Mouse (Mus musculus): ENCODE results near the gene Trafd1. TPM values are rescaled to one million over a fixed set of nuclear protein-coding genes. Genes with fewer than 3 reads are reported as not detected.

The Trafd1 gene
- polyA plus RNA-seq, 1 experiment, result 108 TPM

GRCm38 (mm10) chr5:121371712-121372111 lies 13.7 kb downstream of the Trafd1 start:
- 87% methylated on average over 6 of the region's 6 CpGs for WGBS
- no peaks in the 10 kb centered on the region for H3K4me1 ChIP-seq (ENCODE audit: control insufficient read depth, insufficient read depth, low read length)

GRCm38 (mm10) chr5:121367255-121367654 lies 18.2 kb downstream of the Trafd1 start:
- H3K4me3 ChIP-seq (replicated peaks; ENCODE audit: extremely low read depth, low read depth, low read length), result no peak overlapping the region
- TF ChIP-seq CTCF (IDR thresholded peaks at IDR 0.05; ENCODE audit: insufficient read depth, low read length), result no peak
- TF ChIP-seq POLR2A (IDR thresholded peaks at IDR 0.05; ENCODE audit: borderline replicate concordance, extremely low read depth, low read depth, low read length), result no peak
- DNase-seq, result no peak
- WGBS, result 79% methylated on average over 4 of the region's 4 CpGs
- H3K4me1 ChIP-seq (ENCODE audit: control insufficient read depth, insufficient read depth, low read length), result no peaks in the 10 kb centered on the region

More at GRCm38 (mm10) chr5:121371712-121372111, 13.7 kb downstream of the Trafd1 start:
- H3K4me3 ChIP-seq (replicated peaks; ENCODE audit: extremely low read depth, low read depth, low read length), result no peak overlapping the region
- TF ChIP-seq CTCF (IDR thresholded peaks at IDR 0.05; ENCODE audit: insufficient read depth, low read length) (no peak), POLR2A (IDR thresholded peaks at IDR 0.05; ENCODE audit: borderline replicate concordance, extremely low read depth, low read depth, low read length) (no peak)
- DNase-seq, result no peak

- Histone ChIP-seq H3K4me1 (ENCODE audit: control insufficient read depth, insufficient read depth, low read length) (no peaks in the 10 kb centered on the region), H3K4me3 (replicated peaks; ENCODE audit: extremely low read depth, low read depth, low read length) (no peak overlapping the region)
- TF ChIP-seq CTCF (IDR thresholded peaks at IDR 0.05; ENCODE audit: insufficient read depth, low read length) (no peak), POLR2A (IDR thresholded peaks at IDR 0.05; ENCODE audit: borderline replicate concordance, extremely low read depth, low read depth, low read length) (no peak)
- no peak for DNase-seq
- WGBS, result 70% methylated on average over 16 of the region's 16 CpGs
These were observed 18.8 kb downstream of the Trafd1 start for GRCm38 (mm10) chr5:121366449-121367225.

- no peak for TF ChIP-seq CTCF (IDR thresholded peaks at IDR 0.05; ENCODE audit: insufficient read depth, low read length)
- TF ChIP-seq POLR2A (IDR thresholded peaks at IDR 0.05; ENCODE audit: borderline replicate concordance, extremely low read depth, low read depth, low read length), result no peak
- WGBS, result 87% methylated on average over 7 of the region's 7 CpGs
- Histone ChIP-seq H3K4me1 (ENCODE audit: control insufficient read depth, insufficient read depth, low read length) (no peaks in the 10 kb centered on the region), H3K4me3 (replicated peaks; ENCODE audit: extremely low read depth, low read depth, low read length) (no peak overlapping the region)
- no peak for DNase-seq
These were observed 22.0 kb downstream of the Trafd1 start for GRCm38 (mm10) chr5:121363441-121363840.

GRCm38 (mm10) chr5:121361696-121362095 lies 23.7 kb downstream of the Trafd1 start:
- no peak for DNase-seq
- TF ChIP-seq CTCF (IDR thresholded peaks at IDR 0.05; ENCODE audit: insufficient read depth, low read length), result no peak
- TF ChIP-seq POLR2A (IDR thresholded peaks at IDR 0.05; ENCODE audit: borderline replicate concordance, extremely low read depth, low read depth, low read length), result no peak
- Histone ChIP-seq H3K4me1 (ENCODE audit: control insufficient read depth, insufficient read depth, low read length) (no peaks in the 10 kb centered on the region), H3K4me3 (replicated peaks; ENCODE audit: extremely low read depth, low read depth, low read length) (no peak overlapping the region)
- 78% methylated on average over 5 of the region's 5 CpGs for WGBS

GRCm38 (mm10) chr5:121359229-121359628 lies 26.2 kb downstream of the Trafd1 start:
- 61% methylated on average over 9 of the region's 9 CpGs for WGBS
- H3K4me3 ChIP-seq (replicated peaks; ENCODE audit: extremely low read depth, low read depth, low read length), result no peak overlapping the region
- H3K4me1 ChIP-seq (ENCODE audit: control insufficient read depth, insufficient read depth, low read length), result no peaks in the 10 kb centered on the region
- TF ChIP-seq POLR2A (IDR thresholded peaks at IDR 0.05; ENCODE audit: borderline replicate concordance, extremely low read depth, low read depth, low read length) (no peak), CTCF (IDR thresholded peaks at IDR 0.05; ENCODE audit: insufficient read depth, low read length) (no peak)
- no peak for DNase-seq

GRCm38 (mm10) chr5:121343997-121344396 lies 41.4 kb downstream of the Trafd1 start:
- no peaks in the 10 kb centered on the region for H3K4me1 ChIP-seq (ENCODE audit: control insufficient read depth, insufficient read depth, low read length)
- DNase-seq, result no peak
- no peak overlapping the region for H3K4me3 ChIP-seq (replicated peaks; ENCODE audit: extremely low read depth, low read depth, low read length)
- TF ChIP-seq CTCF (IDR thresholded peaks at IDR 0.05; ENCODE audit: insufficient read depth, low read length) (no peak), POLR2A (IDR thresholded peaks at IDR 0.05; ENCODE audit: borderline replicate concordance, extremely low read depth, low read depth, low read length) (no peak)
- WGBS, result 92% methylated on average over 8 of the region's 8 CpGs

GRCm38 (mm10) chr5:121342490-121342889 lies 42.9 kb downstream of the Trafd1 start:
- WGBS, result 85% methylated on average over 11 of the region's 11 CpGs
- H3K4me3 ChIP-seq (replicated peaks; ENCODE audit: extremely low read depth, low read depth, low read length), result no peak overlapping the region
- H3K4me1 ChIP-seq (ENCODE audit: control insufficient read depth, insufficient read depth, low read length), result no peaks in the 10 kb centered on the region
- DNase-seq, result no peak
- TF ChIP-seq POLR2A (IDR thresholded peaks at IDR 0.05; ENCODE audit: borderline replicate concordance, extremely low read depth, low read depth, low read length) (no peak), CTCF (IDR thresholded peaks at IDR 0.05; ENCODE audit: insufficient read depth, low read length) (no peak)

- no peak for DNase-seq
- Histone ChIP-seq H3K4me1 (ENCODE audit: control insufficient read depth, insufficient read depth, low read length) (no peaks in the 10 kb centered on the region), H3K4me3 (replicated peaks; ENCODE audit: extremely low read depth, low read depth, low read length) (no peak overlapping the region)
- no peak for TF ChIP-seq CTCF (IDR thresholded peaks at IDR 0.05; ENCODE audit: insufficient read depth, low read length)
- TF ChIP-seq POLR2A (IDR thresholded peaks at IDR 0.05; ENCODE audit: borderline replicate concordance, extremely low read depth, low read depth, low read length), result no peak
- 38% methylated on average over 7 of the region's 7 CpGs for WGBS
These were observed 44.4 kb downstream of the Trafd1 start for GRCm38 (mm10) chr5:121340965-121341473.

Data from lung, adult 2 months (tissue).